Mouse (Mus musculus) thymus, postnatal 10 days (tissue): ENCODE results near the gene Cavin2.

ENCODE experiments used
- DNase-seq, 2 experiments: peaks; one replicate each; pipeline ENCODE4 v3.0.0; 2021; ENCODE audit warnings: low spot score in 2 of 2

The Cavin2 gene

GRCm38 (mm10) chr1:51315476-51315875, 26.6 kb downstream of the Cavin2 start:
- no peak for DNase-seq

GRCm38 (mm10) chr1:51323506-51323905, 34.6 kb downstream of the Cavin2 start:
- no peak for DNase-seq

- no peak for DNase-seq
Observed at GRCm38 (mm10) chr1:51328541-51328940, 39.6 kb downstream of the Cavin2 start.

- no peak for DNase-seq
Observed at GRCm38 (mm10) chr1:51332986-51333385, 44.1 kb downstream of the Cavin2 start.

- DNase-seq = peak; percentile 28 to 75
Observed at GRCm38 (mm10) chr1:51333557-51334285, 44.8 kb downstream of the Cavin2 start.

- no peak for DNase-seq
Observed at GRCm38 (mm10) chr1:51334289-51334688, 45.4 kb downstream of the Cavin2 start.

- no peak for DNase-seq
Observed at GRCm38 (mm10) chr1:51335081-51335480, 46.2 kb downstream of the Cavin2 start.

- DNase-seq = no peak
Observed at GRCm38 (mm10) chr1:51344160-51344559, 55.2 kb downstream of the Cavin2 start.

- DNase-seq = no peak
Observed at GRCm38 (mm10) chr1:51347596-51347995, 58.7 kb downstream of the Cavin2 start.

GRCm38 (mm10) chr1:51348631-51349030, 59.7 kb downstream of the Cavin2 start:
- DNase-seq = no peak

GRCm38 (mm10) chr1:51349291-51349967, 60.5 kb downstream of the Cavin2 start:
- no peak for DNase-seq
